Mouse (Mus musculus): ENCODE measurements around the gene Gm5065. TPM values are rescaled to one million over a fixed set of nuclear protein-coding genes. Genes with fewer than 3 reads are reported as not detected.

The Gm5065 gene
- not detected in 2 replicates for polyA plus RNA-seq (2014; fragmentation: Nextera tagmentation; extraction: Ambion mirVana)

DNA sequence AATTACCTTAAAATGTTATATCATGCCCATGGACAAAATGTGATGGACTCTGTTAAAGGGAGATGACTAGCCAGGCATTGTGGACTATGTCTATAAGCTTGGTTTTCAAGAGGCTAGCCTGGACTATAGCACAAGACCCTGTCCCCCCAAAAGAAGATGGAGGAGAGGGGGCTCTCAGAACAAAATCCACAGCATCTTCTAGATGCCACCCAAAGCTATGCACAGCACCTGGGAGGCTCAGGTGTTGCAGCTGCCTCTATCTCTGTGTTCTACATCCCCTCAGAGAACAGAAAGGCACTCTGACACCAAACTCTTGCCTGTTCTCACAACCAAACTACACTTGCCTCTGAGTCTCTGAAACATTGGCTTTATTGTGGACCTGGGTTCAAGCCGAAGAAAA, at the start of gene Gm5065:
Gene Gm5065 (plus strand): TSS at position 301 of the 400 bp plus-strand sequence.
- DNase-seq (ENCODE audit: low spot score) (no peak), ATAC-seq (ENCODE audit: low FRiP score) (no peak)
- Histone ChIP-seq H3K9ac (no peak within 1 kb of the TSS), H3K9me3 (ENCODE audit: control insufficient read depth, low read length) (peaks cover 40% of the 10 kb centered on the region), H3K27ac (no peak within 1 kb of the TSS), H3K4me2 (replicated peaks) (no peak within 1 kb of the TSS), H3K36me3 (replicated peaks; ENCODE audit: control insufficient read depth, insufficient read depth) (no peaks in the 10 kb centered on the region), H3K4me3 (replicated peaks; ENCODE audit: low read length) (no peak within 1 kb of the TSS), H3K27me3 (ENCODE audit: control insufficient read depth, insufficient read depth, low read length) (no peaks in the 10 kb centered on the region), H3K4me1 (replicated peaks; ENCODE audit: control insufficient read depth, insufficient read depth, low read length) (no peaks in the 10 kb centered on the region)
- WGBS: 86% methylated on average over 1 of the region's 1 CpGs

DNA sequence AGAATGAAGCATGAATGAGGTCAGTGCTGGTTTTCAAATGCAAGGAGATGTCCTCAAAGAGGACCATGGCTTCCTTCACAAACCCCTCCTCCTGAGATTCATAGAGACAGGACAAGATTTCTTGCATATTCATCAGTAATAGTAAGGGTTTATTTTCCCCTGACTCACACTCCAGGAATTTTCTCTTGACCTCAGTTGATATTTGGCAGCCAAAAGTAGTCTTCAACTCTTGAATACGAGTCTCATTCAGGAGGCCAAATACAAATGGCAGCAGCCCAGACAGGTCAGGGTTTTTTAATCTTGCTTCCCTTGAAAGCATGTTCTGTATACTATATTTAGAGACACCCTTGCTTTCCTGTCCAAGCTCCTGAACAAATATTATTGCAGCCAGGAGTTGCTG, 22.8 kb upstream of the Gm5065 start:
- H3K4me3 ChIP-seq (replicated peaks; ENCODE audit: low read length): no peak overlapping the region
- ATAC-seq (ENCODE audit: low FRiP score) (no peak), DNase-seq (ENCODE audit: low spot score) (no peak)
- no peaks in the 10 kb centered on the region for H3K4me1 ChIP-seq (replicated peaks; ENCODE audit: control insufficient read depth, insufficient read depth, low read length)
- no peak overlapping the region for H3K4me2 ChIP-seq (replicated peaks)
- H3K9me3 ChIP-seq (ENCODE audit: control insufficient read depth, low read length): peaks cover 45% of the 10 kb centered on the region
- 74% methylated on average over 1 of the region's 1 CpGs for WGBS
- no peaks in the 10 kb centered on the region for H3K27me3 ChIP-seq (ENCODE audit: control insufficient read depth, insufficient read depth, low read length)
- no peak overlapping the region for H3K9ac ChIP-seq
- H3K36me3 ChIP-seq (replicated peaks; ENCODE audit: control insufficient read depth, insufficient read depth): no peaks in the 10 kb centered on the region
- H3K27ac ChIP-seq: no peak overlapping the region

DNA sequence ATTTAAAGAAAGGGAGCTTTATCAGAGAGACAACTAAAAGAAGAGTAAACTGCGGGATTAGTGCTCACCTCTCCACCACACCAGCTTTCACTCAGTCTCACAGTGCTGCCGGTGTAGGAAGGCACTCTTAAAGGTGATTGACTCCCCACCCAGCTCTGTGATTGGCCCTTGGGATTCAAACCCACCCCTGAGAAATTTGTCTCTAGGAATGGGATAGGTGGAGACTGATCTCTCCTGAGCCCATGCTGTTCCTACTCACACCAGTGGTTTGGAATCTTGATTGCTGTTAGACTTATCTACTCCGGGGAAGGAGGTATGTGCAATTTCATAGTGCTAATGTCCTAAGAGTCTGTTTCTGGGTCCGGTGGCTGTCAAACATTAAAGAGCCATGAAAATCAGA, 598 bp downstream of the Gm5065 start, which contains the start of gene Nlrp2:
Gene Nlrp2 (minus strand): TSS at position 101 of the 400 bp plus-strand sequence.
- Histone ChIP-seq H3K27me3 (ENCODE audit: control insufficient read depth, insufficient read depth, low read length) (no peaks in the 10 kb centered on the region), H3K9ac (no peak within 1 kb of the TSS), H3K4me1 (replicated peaks; ENCODE audit: control insufficient read depth, insufficient read depth, low read length) (no peaks in the 10 kb centered on the region), H3K4me2 (replicated peaks) (no peak within 1 kb of the TSS), H3K36me3 (replicated peaks; ENCODE audit: control insufficient read depth, insufficient read depth) (no peaks in the 10 kb centered on the region), H3K4me3 (replicated peaks; ENCODE audit: low read length) (no peak within 1 kb of the TSS), H3K9me3 (ENCODE audit: control insufficient read depth, low read length) (peaks cover 39% of the 10 kb centered on the region), H3K27ac (no peak within 1 kb of the TSS)
- DNase-seq (ENCODE audit: low spot score) (no peak), ATAC-seq (ENCODE audit: low FRiP score) (no peak)
- 84% methylated on average over 4 of the region's 4 CpGs for WGBS

DNA sequence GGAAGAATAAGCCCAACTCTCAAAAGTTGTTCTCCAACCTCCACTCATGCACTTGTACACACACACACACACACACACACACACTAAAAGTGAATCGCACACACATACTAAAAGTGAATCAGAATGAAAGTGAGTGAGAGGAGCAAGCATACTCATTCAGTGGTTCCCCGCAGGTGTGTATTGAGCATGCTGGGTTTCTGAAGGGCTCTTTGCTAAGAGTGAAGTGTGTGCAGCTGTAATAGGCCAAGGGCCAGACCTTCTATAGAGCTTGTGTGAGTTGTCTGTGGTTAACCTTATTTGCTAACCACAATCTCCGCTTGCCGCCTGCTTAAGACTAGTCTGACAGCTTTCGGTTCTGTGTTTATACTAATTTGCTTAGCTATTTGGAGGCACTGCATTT, 13.3 kb downstream of the Gm5065 start:
- no peak overlapping the region for H3K9ac ChIP-seq
- no peaks in the 10 kb centered on the region for H3K36me3 ChIP-seq (replicated peaks; ENCODE audit: control insufficient read depth, insufficient read depth)
- no peaks in the 10 kb centered on the region for H3K4me1 ChIP-seq (replicated peaks; ENCODE audit: control insufficient read depth, insufficient read depth, low read length)
- H3K9me3 ChIP-seq (ENCODE audit: control insufficient read depth, low read length): peaks cover 65% of the 10 kb centered on the region
- no peaks in the 10 kb centered on the region for H3K27me3 ChIP-seq (ENCODE audit: control insufficient read depth, insufficient read depth, low read length)
- WGBS: 94% methylated on average over 5 of the region's 5 CpGs
- no peak overlapping the region for H3K4me2 ChIP-seq (replicated peaks)
- ATAC-seq (ENCODE audit: low FRiP score) (no peak), DNase-seq (ENCODE audit: low spot score) (no peak)
- no peak overlapping the region for H3K27ac ChIP-seq
- H3K4me3 ChIP-seq (replicated peaks; ENCODE audit: low read length): no peak overlapping the region

DNA sequence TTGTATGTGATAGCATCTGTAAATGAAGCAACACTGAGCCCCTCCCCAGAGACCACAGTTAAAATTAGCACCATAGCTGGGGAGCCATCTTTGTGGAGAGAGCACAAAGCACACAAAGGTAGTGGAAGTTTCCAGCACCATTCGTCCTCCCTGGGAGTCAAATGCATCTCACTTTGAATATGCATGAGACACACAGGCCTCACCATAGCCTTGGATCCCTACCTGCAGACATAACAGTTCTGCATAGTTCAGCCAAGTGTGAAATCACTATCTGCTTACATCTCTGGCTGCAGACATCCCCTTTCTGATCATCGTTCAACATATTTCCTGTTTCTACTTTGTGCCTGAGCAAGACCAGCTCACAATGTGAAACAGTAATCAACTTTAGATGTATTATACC, 16.4 kb downstream of the Gm5065 start:
- 75% methylated on average over 2 of the region's 2 CpGs for WGBS
- Histone ChIP-seq H3K9ac (no peak overlapping the region), H3K27ac (no peak overlapping the region), H3K9me3 (ENCODE audit: control insufficient read depth, low read length) (peaks cover 46% of the 10 kb centered on the region), H3K4me2 (replicated peaks) (no peak overlapping the region), H3K27me3 (ENCODE audit: control insufficient read depth, insufficient read depth, low read length) (no peaks in the 10 kb centered on the region), H3K4me1 (replicated peaks; ENCODE audit: control insufficient read depth, insufficient read depth, low read length) (no peaks in the 10 kb centered on the region), H3K36me3 (replicated peaks; ENCODE audit: control insufficient read depth, insufficient read depth) (no peaks in the 10 kb centered on the region), H3K4me3 (replicated peaks; ENCODE audit: low read length) (no peak overlapping the region)
- DNase-seq (ENCODE audit: low spot score) (no peak), ATAC-seq (ENCODE audit: low FRiP score) (no peak)

DNA sequence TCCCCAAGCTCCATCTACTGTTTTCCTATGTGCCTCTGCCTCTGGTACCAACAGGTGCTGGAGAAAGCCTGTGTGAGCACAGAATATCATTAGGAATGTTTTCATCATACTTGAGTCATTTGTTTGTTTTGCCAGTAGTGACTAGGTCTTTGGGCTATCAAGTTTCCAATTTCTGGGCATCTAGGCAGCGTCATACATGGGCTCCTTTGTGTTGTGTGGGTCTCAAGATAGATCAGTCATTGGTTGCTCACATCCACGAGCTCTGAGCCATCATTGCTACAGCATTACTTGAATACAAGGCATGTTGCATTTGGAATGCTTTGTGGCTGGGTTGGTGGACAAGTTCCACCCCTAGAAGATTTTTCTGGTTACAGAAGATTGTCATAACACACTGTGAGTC, 55.9 kb downstream of the Gm5065 start:
- no peak overlapping the region for H3K4me3 ChIP-seq (replicated peaks; ENCODE audit: low read length)
- H3K27ac ChIP-seq: no peak overlapping the region
- no peak for ATAC-seq (ENCODE audit: low FRiP score)
- WGBS: 44% methylated on average over 2 of the region's 2 CpGs
- peaks cover 11% of the 10 kb centered on the region; the same call in 1 of the 2 replicates for H3K9me3 ChIP-seq (ENCODE audit: control insufficient read depth, low read length)
- H3K4me1 ChIP-seq (replicated peaks; ENCODE audit: control insufficient read depth, insufficient read depth, low read length): no peaks in the 10 kb centered on the region
- no peaks in the 10 kb centered on the region for H3K27me3 ChIP-seq (ENCODE audit: control insufficient read depth, insufficient read depth, low read length)
- no peak for DNase-seq (ENCODE audit: low spot score)
- H3K4me2 ChIP-seq (replicated peaks): no peak overlapping the region
- H3K9ac ChIP-seq: no peak overlapping the region
- H3K36me3 ChIP-seq (replicated peaks; ENCODE audit: control insufficient read depth, insufficient read depth): no peaks in the 10 kb centered on the region

Other genes starting within 250 kb of the Gm5065 start
- not detected in 2 replicates for gene Rfpl4, start 233.6 kb upstream of the Gm5065 start, polyA plus RNA-seq (2014; fragmentation: Nextera tagmentation; extraction: Ambion mirVana)
- 0.63 and 0.64 TPM in 2 replicates for gene Rasl2-9, start 224.6 kb upstream of the Gm5065 start, polyA plus RNA-seq (2014; fragmentation: Nextera tagmentation; extraction: Ambion mirVana)
- 0.08 TPM in 1 of 2 replicates, not detected in the other for gene Vmn1r55, start 200.9 kb upstream of the Gm5065 start, polyA plus RNA-seq (2014; fragmentation: Nextera tagmentation; extraction: Ambion mirVana)
- gene Vmn1r56, start 153.8 kb upstream of the Gm5065 start, polyA plus RNA-seq (2014; fragmentation: Nextera tagmentation; extraction: Ambion mirVana): not detected in 2 replicates
- not detected in 2 replicates for gene Vmn1r57, start 132.0 kb upstream of the Gm5065 start, polyA plus RNA-seq (2014; fragmentation: Nextera tagmentation; extraction: Ambion mirVana)
- gene Nlrp2, start 498 bp downstream of the Gm5065 start, polyA plus RNA-seq (2014; fragmentation: Nextera tagmentation; extraction: Ambion mirVana): not detected in 2 replicates
- gene Vmn1r58, start 62.9 kb downstream of the Gm5065 start, polyA plus RNA-seq (2014; fragmentation: Nextera tagmentation; extraction: Ambion mirVana): not detected in 2 replicates
- gene Vmn1r59, start 106.2 kb downstream of the Gm5065 start, polyA plus RNA-seq (2014; fragmentation: Nextera tagmentation; extraction: Ambion mirVana): not detected in 2 replicates
- not detected in 2 replicates for gene Vmn2r28, start 143.4 kb downstream of the Gm5065 start, polyA plus RNA-seq (2014; fragmentation: Nextera tagmentation; extraction: Ambion mirVana)
- gene Vmn1r60, start 196.8 kb downstream of the Gm5065 start, polyA plus RNA-seq (2014; fragmentation: Nextera tagmentation; extraction: Ambion mirVana): not detected in 2 replicates

All from hindbrain, embryonic 14.5 days (tissue).